Comparison of ENCODE assay signal across 10 mouse cellular contexts in genomic region chr2:35397096-35397495, GRCm38 (mm10). TPM values are rescaled to one million over a fixed set of nuclear protein-coding genes. Genes with fewer than 3 reads are reported as not detected.
DNase-seq lines count a peak whose midpoint lies in the region; ATAC-seq lines count a peak whose summit lies in the region.
"Had no signal": no experiment of that assay in that cellular context is flagged by ENCODE, and none has a peak within 500 bp of the region (broad histone marks: within the 10 kb centered on the region; RNA-seq: fewer than 3 reads in every experiment).

4930402F06Rik (minus strand) TSS chr2:35397175.

- no peak within 1 kb of the TSS for H3K4me3 ChIP-seq in heart, embryonic 16.5 days (ENCODE audit: low read length)
- H3K4me3 ChIP-seq in heart, embryonic 11.5 days (ENCODE audit: low read depth, low read length): no peak within 1 kb of the TSS
- no peak within 1 kb of the TSS for H3K4me3 ChIP-seq in midbrain, embryonic 13.5 days (replicated peaks)
- H3K4me3 ChIP-seq in liver, embryonic 12.5 days: no peak within 1 kb of the TSS

- H3K9ac ChIP-seq in heart, embryonic 16.5 days (ENCODE audit: low read length): no peak within 1 kb of the TSS
- H3K9ac ChIP-seq in heart, embryonic 11.5 days (ENCODE audit: low read depth, low read length): no peak within 1 kb of the TSS
- H3K9ac ChIP-seq in midbrain, embryonic 13.5 days (replicated peaks): no peak within 1 kb of the TSS
- no peak within 1 kb of the TSS for H3K9ac ChIP-seq in liver, embryonic 12.5 days

- 54% methylated on average over 5 of the region's 5 CpGs for WGBS in heart, embryonic 16.5 days
- WGBS in heart, embryonic 11.5 days (ENCODE audit: insufficient replicate concordance): 62% methylated on average over 5 of the region's 5 CpGs
- WGBS in midbrain, embryonic 13.5 days: 52% methylated on average over 5 of the region's 5 CpGs
- 59% methylated on average over 5 of the region's 5 CpGs for WGBS in liver, embryonic 12.5 days (ENCODE audit: insufficient replicate concordance)

- no peak within 1 kb of the TSS for H3K4me2 ChIP-seq in heart, embryonic 16.5 days (ENCODE audit: low read depth, low read length)
- H3K4me2 ChIP-seq in heart, embryonic 11.5 days: no peak within 1 kb of the TSS
- H3K4me2 ChIP-seq in midbrain, embryonic 13.5 days (replicated peaks): no peak within 1 kb of the TSS
- no peak within 1 kb of the TSS for H3K4me2 ChIP-seq in liver, embryonic 12.5 days

- H3K9me3 ChIP-seq in heart, embryonic 16.5 days (replicated peaks; ENCODE audit: control insufficient read depth, low read length): no peaks in the 10 kb centered on the region
- H3K9me3 ChIP-seq in heart, embryonic 11.5 days (replicated peaks; ENCODE audit: control insufficient read depth, low read length): no peaks in the 10 kb centered on the region
- no peaks in the 10 kb centered on the region for H3K9me3 ChIP-seq in midbrain, embryonic 13.5 days
- H3K9me3 ChIP-seq in liver, embryonic 12.5 days (replicated peaks): no peaks in the 10 kb centered on the region

- DNase-seq in adipocyte (ENCODE audit: low spot score): peak; percentile 47
- DNase-seq in frontal cortex, postnatal 10 days (ENCODE audit: low spot score in 2 of 2): peak; percentile 18
- DNase-seq in retina, embryonic 14.5 days (ENCODE audit: low spot score): no peak
- DNase-seq in cerebellum, adult 8-10 months: no peak

- H3K27me3 ChIP-seq in heart, embryonic 16.5 days (ENCODE audit: control insufficient read depth, insufficient read depth, low read length): no peaks in the 10 kb centered on the region
- H3K27me3 ChIP-seq in heart, embryonic 11.5 days (ENCODE audit: control insufficient read depth, insufficient read depth, low read length): no peaks in the 10 kb centered on the region
- H3K27me3 ChIP-seq in midbrain, embryonic 13.5 days: no peaks in the 10 kb centered on the region
- no peaks in the 10 kb centered on the region for H3K27me3 ChIP-seq in liver, embryonic 12.5 days (replicated peaks)

- peak; percentile 14; the same call in 1 of the 2 replicates for ATAC-seq in heart, embryonic 16.5 days (replicated peaks; ENCODE audit: extremely low read depth, insufficient read depth, low FRiP score)
- no peak for ATAC-seq in heart, embryonic 11.5 days (replicated peaks; ENCODE audit: insufficient number of reproducible peaks, low FRiP score, low TSS enrichment)
- ATAC-seq in midbrain, embryonic 13.5 days: 0 out of 2 replicates have a peak, but pooled peaks have one; percentile 43
- ATAC-seq in liver, embryonic 12.5 days: no peak

- peaks cover 4% of the 10 kb centered on the region; the same call in 1 of the 2 replicates for H3K4me1 ChIP-seq in heart, embryonic 16.5 days (ENCODE audit: control insufficient read depth, insufficient read depth, low read length)
- H3K4me1 ChIP-seq in heart, embryonic 11.5 days (ENCODE audit: control insufficient read depth, insufficient read depth, low read length): no peaks in the 10 kb centered on the region
- H3K4me1 ChIP-seq in midbrain, embryonic 13.5 days (replicated peaks): peaks cover 4% of the 10 kb centered on the region; the same call in 1 of the 2 replicates
- 0 out of 2 replicates have a peak, but pooled peaks cover 5% of the 10 kb centered on the region for H3K4me1 ChIP-seq in liver, embryonic 12.5 days

- peaks cover 2% of the 10 kb centered on the region for H3K36me3 ChIP-seq in heart, embryonic 16.5 days (ENCODE audit: control insufficient read depth, insufficient read depth)
- H3K36me3 ChIP-seq in heart, embryonic 11.5 days (ENCODE audit: control insufficient read depth, insufficient read depth, low read length): no peaks in the 10 kb centered on the region
- no peaks in the 10 kb centered on the region for H3K36me3 ChIP-seq in midbrain, embryonic 13.5 days
- peaks cover 13% of the 10 kb centered on the region for H3K36me3 ChIP-seq in liver, embryonic 12.5 days

- H3K27ac ChIP-seq in heart, embryonic 16.5 days (ENCODE audit: low read length): no peak within 1 kb of the TSS; the same call in 1 of the 2 replicates
- no peak within 1 kb of the TSS for H3K27ac ChIP-seq in heart, embryonic 11.5 days (ENCODE audit: low read depth, low read length)
- no peak within 1 kb of the TSS for H3K27ac ChIP-seq in midbrain, embryonic 13.5 days
- H3K27ac ChIP-seq in liver, embryonic 12.5 days: no peak within 1 kb of the TSS

RNA-seq across cellular contexts. Expression of gene 4930402F06Rik, which starts in this region (rescaled TPM):
- not detected in 2 replicates for polyA plus RNA-seq in heart, embryonic 16.5 days (2015; fragmentation: Nextera tagmentation; extraction: Ambion mirVana)
- not detected in 2 replicates for polyA plus RNA-seq in heart, embryonic 11.5 days (2014; fragmentation: Nextera tagmentation; extraction: Ambion mirVana)
- polyA plus RNA-seq in midbrain, embryonic 13.5 days (2015; fragmentation: Nextera tagmentation; extraction: Ambion mirVana): not detected in 2 replicates
- polyA plus RNA-seq in liver, embryonic 12.5 days (2016; fragmentation: Nextera tagmentation; extraction: Ambion mirVana): not detected in 2 replicates
- polyA plus RNA-seq: gonadal fat pad, adult 2 months; liver, adult 2 months had no signal

Comparison
In these comparisons a context has a peak if more than half of its experiments do, and no peak if none do; other contexts are left out.
1. Peak in ATAC-seq in heart, embryonic 16.5 days; RNA of the gene not detected or under 1 TPM.
2. Peak in ATAC-seq in midbrain, embryonic 13.5 days; RNA of the gene not detected or under 1 TPM.
3. DNase-seq: peak in adipocyte (single experiment) and frontal cortex, postnatal 10 days (2 of 2); none in retina, embryonic 14.5 days (single experiment) and cerebellum, adult 8-10 months (single experiment).